Mouse (Mus musculus) c-Kit-negative CD71-positive TER-119-positive erythroid progenitor cells, embryonic 14.5 days (primary cell): Measurements from ENCODE around the gene Rock2.

ENCODE experiments used
- DNase-seq: peaks from one replicate; pipeline ENCODE4 v3.0.0-alpha.2; 2013; ENCODE audit warnings: low read depth, low spot score

Gene Rock2

DNA sequence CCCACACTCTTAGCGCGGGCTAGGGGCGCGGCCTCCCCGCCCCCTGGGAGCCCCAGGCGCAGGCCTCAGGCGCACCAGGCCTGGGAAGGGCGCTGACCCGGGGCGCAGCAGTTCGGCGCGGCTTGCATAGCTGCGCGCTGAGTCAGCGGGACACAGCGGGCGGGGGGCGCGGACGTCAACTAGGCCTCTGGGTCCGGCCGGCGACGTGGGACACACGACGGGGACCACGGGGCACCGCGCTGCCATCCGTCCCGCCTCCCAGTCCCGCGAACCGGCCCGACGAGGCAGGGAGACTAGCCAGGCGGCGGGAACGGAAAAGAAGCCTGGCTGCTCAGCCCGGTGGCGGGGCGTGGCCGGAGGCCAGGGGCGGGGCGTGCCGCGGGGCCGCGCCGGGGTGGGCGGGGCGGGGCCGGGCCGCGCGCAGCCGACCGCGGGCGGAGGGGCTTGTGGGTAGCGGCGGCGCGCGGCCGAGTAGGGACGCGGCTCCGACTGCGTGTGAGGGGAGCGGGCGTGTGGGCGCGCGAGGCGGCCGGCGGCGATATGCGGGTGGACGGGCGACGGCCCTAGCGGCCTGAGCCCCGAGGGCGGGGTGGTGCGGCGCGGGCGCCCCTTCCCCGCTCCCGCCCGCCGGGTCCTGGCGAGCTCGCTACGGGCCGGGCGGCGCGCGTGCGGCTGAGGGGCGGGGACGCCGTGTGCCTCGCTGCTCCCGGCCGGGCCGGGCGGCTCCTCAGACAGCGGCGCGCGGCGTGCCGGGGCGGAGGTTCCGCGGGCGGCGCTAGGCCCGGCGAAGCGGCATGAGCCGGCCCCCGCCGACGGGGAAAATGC is at the start of gene Rock2:
Rock2 (plus strand) TSS at position 500 of the 825 bp plus-strand sequence.
- DNase-seq = peak; percentile 75

DNA sequence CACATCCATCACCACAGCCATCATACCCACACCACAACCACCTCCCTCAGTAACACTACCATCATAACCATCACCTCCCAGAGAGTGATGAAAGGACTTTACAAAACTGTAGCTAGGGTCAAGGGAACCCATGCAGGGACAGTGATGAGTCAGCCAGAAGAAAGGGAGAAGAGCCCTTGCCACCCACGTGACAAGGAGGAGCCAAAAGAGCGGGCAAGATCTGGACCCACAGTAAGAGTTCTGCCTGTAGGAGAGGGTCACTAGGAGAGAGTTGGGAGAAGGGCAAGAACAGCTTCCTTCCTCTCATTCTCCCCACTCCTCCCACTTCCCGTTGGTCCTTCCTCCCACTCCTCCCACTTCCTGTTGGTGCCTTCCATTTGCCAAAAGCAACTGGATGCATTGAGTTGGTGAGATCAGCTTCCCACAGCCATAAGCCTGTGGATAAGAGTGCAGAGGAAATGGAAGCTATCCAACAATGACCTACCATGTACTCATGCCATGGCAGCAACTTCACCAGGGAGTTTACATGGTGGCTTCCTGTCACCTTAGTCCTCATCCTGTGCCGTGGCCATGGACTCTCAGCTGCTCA is 47.4 kb upstream of the Rock2 start:
- no peak for DNase-seq

DNA sequence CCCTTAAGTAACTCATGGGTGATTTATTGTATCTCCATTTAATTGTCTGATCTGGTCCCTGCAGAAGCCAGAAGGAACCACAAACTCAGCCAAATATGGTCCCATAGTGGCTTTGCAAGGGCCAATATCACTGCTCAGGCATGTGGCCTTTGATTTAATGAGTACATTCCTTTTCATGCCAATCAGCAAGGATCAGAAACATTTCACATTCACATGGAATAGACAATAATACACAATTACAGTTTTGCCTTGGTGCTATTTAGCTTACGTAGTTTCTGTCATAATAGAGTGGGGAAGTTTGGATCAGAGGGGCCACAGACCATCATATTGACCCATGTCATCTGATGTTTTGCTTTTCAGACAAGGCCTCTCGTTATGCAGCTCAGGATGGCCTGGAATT is 46.2 kb upstream of the Rock2 start:
- DNase-seq = no peak

GRCm38 (mm10) chr12:16849821-16850220 is 44.9 kb upstream of the Rock2 start:
- no peak for DNase-seq

DNA sequence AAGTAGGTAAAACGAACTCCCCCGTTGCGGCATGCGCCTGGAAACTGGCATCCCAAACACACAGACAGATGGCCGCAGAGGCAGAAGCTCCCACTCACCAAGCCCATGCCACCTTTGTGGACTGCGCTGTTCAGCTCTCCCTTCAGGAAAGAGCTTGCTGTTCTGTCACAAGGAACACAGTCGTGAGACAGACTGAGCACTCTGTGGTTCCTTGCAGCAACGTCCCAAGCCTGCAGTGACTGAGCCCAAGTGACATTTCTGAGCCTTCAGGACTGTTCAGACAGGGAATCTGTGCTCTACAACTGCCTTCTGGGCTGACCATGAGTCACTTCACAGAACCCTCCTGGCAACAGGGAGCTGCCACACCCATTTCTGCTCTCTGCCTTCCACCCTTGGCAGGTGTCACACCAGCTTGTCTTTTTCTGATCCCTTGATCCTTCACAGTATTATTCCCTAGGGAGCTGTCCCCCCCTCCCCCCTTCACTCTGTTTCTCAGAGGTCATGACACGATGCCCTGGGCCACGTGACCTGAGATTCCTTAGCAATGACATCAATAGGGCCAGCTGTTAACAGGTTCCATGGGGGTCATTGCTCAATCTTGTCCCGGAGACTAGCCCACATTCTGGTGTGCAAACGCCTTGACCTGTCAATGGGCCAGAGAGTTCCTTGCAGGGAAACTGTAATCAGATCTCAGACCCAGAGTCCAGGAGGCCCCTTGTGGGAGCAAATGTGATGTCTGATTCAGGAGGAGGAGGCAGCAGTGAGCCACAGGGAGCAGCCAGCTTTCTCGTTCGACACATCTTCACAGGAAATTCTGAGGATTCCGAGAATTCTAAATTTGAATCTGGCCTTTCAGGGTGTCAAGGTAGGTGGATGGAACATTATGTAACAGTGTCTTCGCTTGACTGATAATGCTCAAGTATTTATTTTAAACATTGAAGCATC is 44.0 kb upstream of the Rock2 start:
- DNase-seq = no peak

DNA sequence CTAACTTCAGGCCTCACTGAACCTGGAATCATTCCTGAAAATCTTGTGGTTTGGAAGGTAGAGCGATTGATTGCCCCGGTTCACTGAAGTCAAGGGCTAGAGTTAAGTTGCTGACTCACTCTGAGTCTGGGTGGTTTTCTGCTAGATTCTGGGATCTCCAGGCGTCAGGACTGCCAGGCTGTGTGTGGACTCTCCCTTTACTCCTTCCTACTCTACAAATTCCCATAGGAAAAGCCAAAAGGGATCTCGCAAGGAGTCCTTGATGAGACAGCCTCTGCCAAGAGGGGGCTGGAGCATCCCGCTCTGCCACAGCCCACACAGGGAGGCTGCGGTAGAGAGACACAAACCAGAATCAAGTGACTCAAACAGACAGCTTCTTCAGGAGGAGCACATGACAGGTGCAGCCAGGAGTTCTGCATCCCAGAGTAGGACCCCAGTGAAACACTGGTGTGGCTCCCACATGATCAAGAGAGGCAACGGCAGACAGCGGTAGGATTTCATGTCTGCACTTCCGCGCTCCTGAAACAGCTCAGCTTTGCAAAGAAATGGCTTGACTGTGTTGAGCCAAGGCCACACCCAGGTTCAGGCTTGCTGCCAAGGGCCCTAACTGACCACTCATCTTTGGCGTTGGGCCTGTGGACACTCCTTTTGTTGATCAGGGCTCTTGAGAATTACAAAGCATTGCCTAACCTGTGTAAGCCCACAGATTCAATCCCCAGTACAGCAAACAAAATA is 41.1 kb upstream of the Rock2 start:
- DNase-seq = no peak

GRCm38 (mm10) chr12:16855632-16856305 is 38.9 kb upstream of the Rock2 start:
- DNase-seq = no peak

- DNase-seq = no peak
These were observed 38.4 kb upstream of the Rock2 start for GRCm38 (mm10) chr12:16856306-16856679.

- DNase-seq = no peak
These were observed 36.6 kb upstream of the Rock2 start for GRCm38 (mm10) chr12:16858081-16858480.

DNA sequence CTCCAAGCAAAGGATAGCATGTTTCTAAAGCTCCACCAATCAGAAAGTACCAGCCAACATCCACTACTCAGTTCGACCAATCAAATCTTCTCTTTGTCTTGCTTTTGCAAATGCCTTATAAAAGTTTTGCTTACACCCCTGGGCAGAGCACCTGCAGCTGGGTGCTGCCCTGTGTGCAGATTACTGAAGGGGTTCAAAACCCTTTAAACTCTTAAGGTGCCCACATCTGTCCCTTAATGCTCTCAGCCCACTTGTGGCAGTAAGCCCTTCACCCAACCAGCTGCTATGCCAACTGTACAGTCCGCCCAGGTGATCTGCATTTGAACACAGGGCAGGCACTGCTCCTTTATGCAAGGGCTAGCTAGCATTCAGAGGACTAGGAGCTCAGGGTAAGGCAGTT is 34.9 kb upstream of the Rock2 start:
- DNase-seq = no peak

- DNase-seq = no peak
These were observed 34.2 kb upstream of the Rock2 start for GRCm38 (mm10) chr12:16860533-16860932.

DNA sequence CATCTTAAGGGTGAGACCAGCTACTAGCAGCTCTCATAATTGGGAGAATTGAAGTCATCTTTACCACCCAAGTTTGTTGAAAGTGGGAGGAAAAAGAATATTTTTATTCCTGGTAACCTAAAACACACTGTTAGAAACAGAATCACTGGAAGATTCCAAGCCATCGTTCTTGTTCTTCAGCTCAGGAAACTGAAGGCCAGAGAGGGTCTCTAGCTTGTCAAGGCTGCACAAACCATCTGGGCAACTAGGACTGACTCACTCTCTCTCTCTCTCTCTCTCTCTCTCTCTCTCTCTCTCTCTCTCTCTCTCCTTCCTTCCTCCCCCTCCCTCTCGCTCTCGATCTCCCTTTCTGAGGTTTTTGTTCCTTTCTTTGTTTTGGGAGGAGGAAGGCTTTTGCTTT is 33.7 kb upstream of the Rock2 start:
- DNase-seq = no peak

GRCm38 (mm10) chr12:16864477-16864876 is 30.2 kb upstream of the Rock2 start:
- DNase-seq = no peak

DNA sequence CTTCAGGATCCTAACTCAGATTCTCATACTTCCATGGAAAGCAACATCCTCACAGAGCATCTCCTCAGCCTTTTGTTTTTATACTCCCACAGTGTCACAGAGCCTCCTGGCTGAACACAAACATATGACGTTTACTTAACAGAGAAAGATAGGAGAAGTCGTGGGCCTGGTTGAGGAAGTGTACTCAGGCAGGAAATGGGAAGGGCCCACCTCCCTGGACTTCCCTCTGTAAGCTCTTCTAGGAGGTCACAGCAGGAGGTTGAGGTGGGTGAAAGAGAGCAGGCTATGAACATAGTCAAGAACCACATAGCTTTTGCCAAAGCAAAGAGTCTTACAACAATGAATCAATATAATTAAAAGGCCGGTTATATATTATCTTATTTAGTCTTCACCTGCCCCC is 28.8 kb upstream of the Rock2 start:
- no peak for DNase-seq

DNA sequence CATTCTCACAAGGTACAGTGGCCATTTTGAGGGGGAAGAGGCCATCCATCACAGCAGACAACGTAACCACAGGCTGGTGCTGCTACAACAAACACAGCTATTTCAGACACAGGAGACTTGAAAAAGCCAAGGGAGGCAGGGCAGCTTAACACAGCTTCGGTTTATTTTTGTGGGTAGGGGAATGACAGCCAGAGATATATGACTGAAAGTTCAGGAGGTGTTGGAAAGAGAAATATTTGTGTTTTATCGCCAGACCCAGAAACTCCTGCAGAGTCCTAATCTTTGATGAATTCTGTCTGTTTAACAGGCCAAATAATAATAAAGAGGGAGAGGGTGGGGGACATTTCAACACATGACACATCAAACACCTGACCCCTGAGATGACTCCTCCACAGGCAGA is 28.2 kb upstream of the Rock2 start:
- no peak for DNase-seq

GRCm38 (mm10) chr12:16867306-16867705 is 27.4 kb upstream of the Rock2 start:
- no peak for DNase-seq

GRCm38 (mm10) chr12:16868618-16869017 is 26.1 kb upstream of the Rock2 start:
- DNase-seq = no peak

GRCm38 (mm10) chr12:16869091-16869778 is 25.5 kb upstream of the Rock2 start:
- DNase-seq = no peak

- DNase-seq = no peak
These were observed 24.8 kb upstream of the Rock2 start for GRCm38 (mm10) chr12:16869870-16870404.

DNA sequence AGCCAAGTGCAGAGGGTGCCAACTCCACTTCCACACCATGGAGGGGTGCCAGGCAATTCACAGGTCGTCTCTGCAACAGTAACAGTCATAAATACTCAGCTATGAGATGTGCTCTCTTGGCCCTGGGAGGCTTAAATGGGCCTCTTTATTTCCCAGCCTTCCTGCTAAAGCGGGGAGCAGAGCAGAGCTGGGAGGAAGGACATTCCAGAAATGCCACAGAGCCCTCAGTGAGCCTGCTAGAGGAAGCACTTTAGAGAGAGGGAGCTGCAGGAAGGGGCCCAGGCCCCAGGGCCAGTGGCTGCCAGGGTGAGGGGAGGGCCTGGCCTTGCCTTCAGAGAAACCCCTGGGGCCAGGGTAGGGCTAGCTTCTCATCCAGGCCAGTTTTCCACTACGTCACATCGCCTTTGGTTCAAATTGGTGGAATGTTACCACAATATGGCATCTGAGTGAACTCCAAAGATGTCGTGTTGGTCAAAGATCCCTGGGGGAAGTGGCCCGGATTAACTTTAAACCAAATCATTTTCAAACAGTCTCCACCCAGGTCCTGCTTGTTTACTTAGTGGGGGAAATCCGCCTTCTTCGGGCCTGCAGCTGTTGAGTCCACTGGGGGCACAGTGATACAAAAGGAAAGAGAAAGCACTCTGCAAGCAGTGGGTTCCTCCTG is 24.2 kb upstream of the Rock2 start:
- no peak for DNase-seq
